Mouse (Mus musculus): ENCODE data around the gene Tlcd1. TPM values are rescaled to one million over a fixed set of nuclear protein-coding genes. Genes with fewer than 3 reads are reported as not detected.
"Not testable (repeated sequence)": the region's sequence is repeated elsewhere in the genome, so short reads cannot be mapped to it uniquely, and the experiment has no call there.

Tlcd1 gene
- polyA plus RNA-seq, 1 experiment from 2014 or later = 9.9 TPM

DNA sequence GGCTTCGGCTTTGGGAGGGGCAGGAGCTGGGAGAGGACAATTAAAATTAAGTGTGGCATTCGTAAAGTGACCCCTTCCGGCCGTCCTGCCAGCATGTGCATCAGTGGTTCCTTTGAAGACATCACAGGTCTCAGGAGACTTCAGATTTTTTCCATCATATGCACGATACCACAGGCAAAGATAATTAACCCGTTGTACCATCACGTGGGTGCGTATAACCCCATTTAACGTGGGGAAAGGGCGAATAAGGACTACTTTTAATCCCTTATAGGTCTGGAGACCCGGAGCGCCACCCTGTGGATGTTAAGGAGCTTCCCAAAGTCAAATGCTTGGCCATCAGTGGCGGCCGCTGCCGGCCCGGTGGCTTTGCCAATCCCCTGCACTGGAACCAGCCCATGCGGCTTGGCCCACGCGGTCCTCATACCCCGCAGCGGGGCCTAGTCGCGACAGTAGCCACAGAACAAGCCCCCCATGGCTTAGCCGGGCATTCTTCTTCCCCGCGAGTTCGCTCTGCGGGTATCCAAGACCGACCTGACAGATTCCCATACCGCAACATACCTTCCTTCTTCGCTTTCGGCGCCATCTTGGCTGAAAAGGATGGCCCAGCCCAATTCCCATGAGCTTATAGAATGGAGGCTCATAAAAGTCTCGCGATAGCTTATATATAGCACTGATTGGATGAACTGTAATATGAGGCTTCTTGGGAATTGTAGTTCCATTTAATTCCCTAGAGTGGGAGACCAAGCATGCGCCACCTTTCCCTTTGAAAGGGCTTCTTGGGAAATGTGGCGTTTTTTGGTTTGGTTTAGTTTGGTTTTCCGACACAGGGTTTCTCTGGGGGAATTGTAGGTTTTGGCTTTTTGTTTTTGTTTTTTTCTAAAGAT is 6.7 kb downstream of the Tlcd1 start, which contains the start of gene Rpl23a:
Gene Rpl23a (minus strand): TSS at position 624 of the 884 bp plus-strand sequence.
- ATAC-seq (replicated peaks; ENCODE audit: low FRiP score) (peak; percentile 91), DNase-seq (ENCODE audit: low spot score) (peak; percentile 88)
- under 1% methylated on average over 38 of the region's 38 CpGs for WGBS
- Histone ChIP-seq H3K36me3 (ENCODE audit: control insufficient read depth, insufficient read depth, low read length) (peaks cover 4% of the 10 kb centered on the region), H3K27ac (ENCODE audit: low read depth, low read length) (peak within 1 kb of the TSS; percentile 85), H3K4me3 (ENCODE audit: low read depth, low read length) (peak within 1 kb of the TSS; percentile 92), H3K9ac (ENCODE audit: low read length) (peak within 1 kb of the TSS; percentile 96), H3K27me3 (ENCODE audit: control insufficient read depth, insufficient read depth, low read length) (no peaks in the 10 kb centered on the region), H3K9me3 (ENCODE audit: control insufficient read depth, low read length) (no peaks in the 10 kb centered on the region), H3K4me1 (replicated peaks; ENCODE audit: control insufficient read depth, insufficient read depth, low read length) (peaks cover 21% of the 10 kb centered on the region), H3K4me2 (ENCODE audit: low read depth, low read length, severe bottlenecking) (peak within 1 kb of the TSS; percentile 70)

DNA sequence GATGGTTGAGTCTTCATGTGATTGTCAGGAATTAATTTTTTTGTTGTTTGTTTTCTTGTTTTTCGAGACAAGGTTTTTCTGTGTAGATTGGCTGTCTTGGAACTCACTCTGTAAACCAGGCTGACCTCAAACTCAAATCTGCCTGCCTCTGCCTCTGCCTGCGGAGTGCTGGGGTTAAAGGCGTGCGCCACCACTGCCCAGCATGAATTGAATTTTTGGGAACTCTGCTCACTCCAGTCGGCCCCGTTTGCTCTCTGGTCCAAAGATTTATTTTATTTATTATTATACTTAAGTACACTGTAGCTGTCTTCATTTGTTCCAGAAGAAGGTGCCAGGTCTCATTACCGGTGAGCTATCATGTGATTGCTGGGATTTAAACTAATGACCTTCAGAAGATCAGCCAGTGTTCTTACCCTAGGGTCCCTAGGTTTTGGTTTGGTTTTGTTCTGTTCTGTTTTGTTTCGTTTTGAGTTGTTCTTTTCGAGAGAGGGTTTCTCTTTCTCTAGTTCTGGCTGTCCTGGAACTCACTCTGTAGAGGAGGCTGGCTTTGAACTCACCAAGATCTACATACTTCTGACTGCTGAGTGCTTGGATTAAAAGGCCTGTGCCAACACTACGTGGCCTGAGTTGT is 7.5 kb downstream of the Tlcd1 start:
- Histone ChIP-seq H3K27ac (ENCODE audit: low read depth, low read length) (no peak overlapping the region), H3K4me1 (replicated peaks; ENCODE audit: control insufficient read depth, insufficient read depth, low read length) (peaks cover 18% of the 10 kb centered on the region)
- peak; percentile 15; the same call in 1 of the 2 replicates for ATAC-seq (replicated peaks; ENCODE audit: low FRiP score)

DNA sequence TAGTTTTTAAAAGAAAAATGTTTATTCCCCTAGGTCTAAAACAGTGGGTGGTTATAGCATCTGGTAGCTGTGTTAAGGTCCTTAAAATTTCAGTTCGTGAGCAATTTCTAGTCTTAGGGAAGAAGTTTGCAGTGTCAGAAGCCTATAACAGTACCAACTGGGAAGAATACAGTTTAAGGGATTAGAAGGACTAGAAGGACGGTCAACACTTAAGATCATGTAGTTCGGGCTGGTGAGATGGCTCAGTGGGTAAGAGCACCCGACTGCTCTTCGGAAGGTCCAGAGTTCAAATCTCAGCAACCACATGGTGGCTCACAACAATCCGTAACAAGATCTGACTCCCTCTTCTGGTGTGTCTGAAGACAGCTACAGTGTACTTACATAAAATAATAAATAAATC is 8.2 kb downstream of the Tlcd1 start:
- not testable (repeated sequence) for H3K27me3 ChIP-seq (ENCODE audit: control insufficient read depth, insufficient read depth, low read length); H3K36me3 ChIP-seq (ENCODE audit: control insufficient read depth, insufficient read depth, low read length); H3K9ac ChIP-seq (ENCODE audit: low read length); H3K27ac ChIP-seq (ENCODE audit: low read depth, low read length); H3K4me3 ChIP-seq (ENCODE audit: low read depth, low read length); H3K4me2 ChIP-seq (ENCODE audit: low read depth, low read length, severe bottlenecking); H3K9me3 ChIP-seq (ENCODE audit: control insufficient read depth, low read length); DNase-seq (ENCODE audit: low spot score); ATAC-seq (replicated peaks; ENCODE audit: low FRiP score)
- peaks cover 15% of the 10 kb centered on the region for H3K4me1 ChIP-seq (replicated peaks; ENCODE audit: control insufficient read depth, insufficient read depth, low read length)
- WGBS = 92% methylated on average over 6 of the region's 6 CpGs

More for the DNA sequence above, 7.5 kb downstream of the Tlcd1 start:
- Histone ChIP-seq H3K4me3 (ENCODE audit: low read depth, low read length) (peak overlapping the region; percentile 92; the same call in 1 of the 2 replicates), H3K36me3 (ENCODE audit: control insufficient read depth, insufficient read depth, low read length) (peaks cover 4% of the 10 kb centered on the region), H3K27me3 (ENCODE audit: control insufficient read depth, insufficient read depth, low read length) (no peaks in the 10 kb centered on the region), H3K9me3 (ENCODE audit: control insufficient read depth, low read length) (no peaks in the 10 kb centered on the region), H3K4me2 (ENCODE audit: low read depth, low read length, severe bottlenecking) (peak overlapping the region; percentile 39), H3K9ac (ENCODE audit: low read length) (peak overlapping the region; percentile 32; the same call in 1 of the 2 replicates)
- DNase-seq (ENCODE audit: low spot score) = no peak
- WGBS = 56% methylated on average over 10 of the region's 10 CpGs

DNA sequence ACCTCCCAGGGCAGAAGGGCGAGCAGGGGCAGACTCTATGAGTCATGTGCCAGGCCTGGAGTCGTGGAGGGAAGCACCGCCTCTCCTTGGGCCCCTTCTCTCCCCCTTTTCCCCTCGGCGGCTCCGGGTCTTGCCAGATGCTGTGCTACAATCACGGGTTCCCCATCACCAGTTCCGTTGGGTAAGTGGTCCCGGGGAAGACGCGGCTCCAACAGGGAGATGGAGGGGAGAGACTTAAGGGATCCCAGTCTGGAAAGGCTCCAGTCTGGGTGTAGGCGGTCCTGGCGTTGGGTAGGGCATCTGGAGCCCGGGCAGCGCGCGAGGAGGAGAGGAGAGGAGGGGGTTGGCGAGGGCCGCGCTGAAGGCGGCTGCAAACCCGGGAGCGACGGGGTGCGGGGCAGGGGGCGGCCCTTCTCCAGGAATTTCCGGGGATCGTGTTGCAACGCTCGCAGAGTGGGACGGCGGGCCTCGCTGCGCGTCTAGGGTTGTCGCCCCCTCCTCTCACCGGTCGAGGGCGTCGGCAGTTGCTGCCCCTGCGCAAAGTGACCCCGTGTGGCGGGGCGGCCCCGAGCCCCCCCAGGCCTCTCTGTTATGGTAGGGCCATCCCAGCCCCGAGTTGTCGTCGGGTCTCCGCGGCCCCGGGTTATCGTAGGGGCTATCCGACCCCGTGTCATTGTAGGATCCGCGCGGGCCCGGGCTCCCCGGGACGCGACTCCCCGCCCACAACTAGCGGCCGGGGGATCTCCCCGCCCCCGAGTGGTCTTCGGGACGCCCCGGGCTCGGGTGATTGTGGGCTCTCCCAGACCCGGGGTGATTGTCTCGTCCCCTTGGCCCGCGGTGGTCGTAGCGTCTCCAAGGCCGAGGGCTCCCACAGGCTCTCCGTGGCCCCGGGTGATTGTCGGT is 12.1 kb downstream of the Tlcd1 start, which contains the start of gene Rab34:
Gene Rab34 (plus strand): TSS at position 100 of the 903 bp plus-strand sequence.
- WGBS = under 1% methylated on average over 70 of the region's 80 CpGs
- Histone ChIP-seq H3K4me1 (replicated peaks; ENCODE audit: control insufficient read depth, insufficient read depth, low read length) (peaks cover 13% of the 10 kb centered on the region; the same call in 1 of the 2 replicates), H3K4me2 (ENCODE audit: low read depth, low read length, severe bottlenecking) (peak within 1 kb of the TSS; percentile 66), H3K9me3 (ENCODE audit: control insufficient read depth, low read length) (no peaks in the 10 kb centered on the region), H3K36me3 (ENCODE audit: control insufficient read depth, insufficient read depth, low read length) (peaks cover 5% of the 10 kb centered on the region), H3K9ac (ENCODE audit: low read length) (peak within 1 kb of the TSS; percentile 81), H3K27ac (ENCODE audit: low read depth, low read length) (peak within 1 kb of the TSS; percentile 96), H3K4me3 (ENCODE audit: low read depth, low read length) (peak within 1 kb of the TSS; percentile 70), H3K27me3 (ENCODE audit: control insufficient read depth, insufficient read depth, low read length) (no peaks in the 10 kb centered on the region)
- ATAC-seq (replicated peaks; ENCODE audit: low FRiP score) (peak; percentile 73), DNase-seq (ENCODE audit: low spot score) (peak; percentile 92)

DNA sequence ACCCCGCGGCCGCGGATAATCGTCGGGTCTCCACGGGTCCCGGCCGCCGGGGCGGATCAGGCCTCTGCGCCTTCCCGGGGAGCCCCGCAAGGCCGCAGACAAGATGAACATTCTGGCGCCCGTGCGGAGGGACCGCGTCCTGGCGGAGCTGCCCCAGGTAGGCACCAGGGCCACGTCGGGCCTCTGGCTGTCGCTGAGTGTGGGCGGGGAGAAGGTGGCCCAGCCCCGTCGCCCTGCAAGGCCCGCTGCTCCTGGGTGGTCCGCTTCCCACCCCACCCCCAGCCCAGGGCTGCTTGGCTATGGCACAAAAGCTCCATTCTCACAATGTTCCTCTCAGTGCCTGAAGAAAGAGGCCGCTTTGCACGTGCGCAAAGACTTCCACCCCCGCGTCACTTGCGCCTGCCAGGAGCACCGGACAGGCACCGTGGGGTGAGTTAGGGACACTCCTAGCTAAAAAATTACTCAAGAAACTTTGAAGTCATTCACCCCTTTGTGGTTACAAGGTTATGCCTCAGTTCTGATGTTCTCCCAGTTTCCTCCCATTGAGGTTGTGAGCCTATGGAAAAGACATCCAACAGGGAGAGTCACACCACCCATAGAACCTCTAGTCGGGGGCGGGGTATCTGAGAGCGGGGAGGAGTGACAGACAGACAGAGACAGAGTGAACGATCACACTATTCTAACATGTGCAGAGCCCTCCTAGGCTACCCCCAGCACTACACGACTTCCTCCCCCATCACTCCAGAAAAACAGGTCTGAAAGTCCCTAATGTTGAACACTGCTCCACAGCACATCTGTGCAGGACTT is 12.9 kb downstream of the Tlcd1 start:
- H3K4me2 ChIP-seq (ENCODE audit: low read depth, low read length, severe bottlenecking) = peak overlapping the region; percentile 66
- ATAC-seq (replicated peaks; ENCODE audit: low FRiP score) (peak; percentile 93), DNase-seq (ENCODE audit: low spot score) (peak; percentile 97)
- peak overlapping the region; percentile 96 for H3K27ac ChIP-seq (ENCODE audit: low read depth, low read length)
- H3K9ac ChIP-seq (ENCODE audit: low read length) = peak overlapping the region; percentile 81
- H3K4me1 ChIP-seq (replicated peaks; ENCODE audit: control insufficient read depth, insufficient read depth, low read length) = peaks cover 13% of the 10 kb centered on the region; the same call in 1 of the 2 replicates
- peaks cover 5% of the 10 kb centered on the region for H3K36me3 ChIP-seq (ENCODE audit: control insufficient read depth, insufficient read depth, low read length)
- no peaks in the 10 kb centered on the region for H3K9me3 ChIP-seq (ENCODE audit: control insufficient read depth, low read length)
- peak overlapping the region; percentile 70 for H3K4me3 ChIP-seq (ENCODE audit: low read depth, low read length)
- under 1% methylated on average over 37 of the region's 42 CpGs for WGBS
- H3K27me3 ChIP-seq (ENCODE audit: control insufficient read depth, insufficient read depth, low read length) = no peaks in the 10 kb centered on the region

DNA sequence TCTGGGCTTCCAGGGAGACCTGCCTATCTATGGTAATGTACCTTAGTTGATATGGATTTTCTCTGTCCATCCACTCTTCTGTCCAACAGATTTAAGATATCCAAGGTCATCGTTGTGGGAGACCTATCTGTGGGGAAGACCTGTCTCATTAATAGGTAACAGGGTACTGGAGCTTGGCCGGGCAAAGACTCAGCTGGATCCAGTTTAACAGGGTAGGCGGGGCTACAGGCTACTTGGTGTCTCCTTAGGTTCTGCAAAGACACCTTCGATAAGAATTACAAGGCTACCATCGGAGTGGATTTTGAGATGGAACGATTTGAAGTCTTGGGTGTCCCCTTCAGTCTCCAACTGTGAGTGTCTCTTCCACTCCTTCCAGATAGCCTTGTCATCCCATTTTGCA is 13.5 kb downstream of the Tlcd1 start:
- Histone ChIP-seq H3K27me3 (ENCODE audit: control insufficient read depth, insufficient read depth, low read length) (no peaks in the 10 kb centered on the region), H3K27ac (ENCODE audit: low read depth, low read length) (peak overlapping the region; percentile 96; the same call in 1 of the 2 replicates), H3K9me3 (ENCODE audit: control insufficient read depth, low read length) (no peaks in the 10 kb centered on the region), H3K4me2 (ENCODE audit: low read depth, low read length, severe bottlenecking) (peak overlapping the region; percentile 66), H3K9ac (ENCODE audit: low read length) (peak overlapping the region; percentile 81; the same call in 1 of the 2 replicates), H3K36me3 (ENCODE audit: control insufficient read depth, insufficient read depth, low read length) (peaks cover 5% of the 10 kb centered on the region), H3K4me1 (replicated peaks; ENCODE audit: control insufficient read depth, insufficient read depth, low read length) (peaks cover 13% of the 10 kb centered on the region; the same call in 1 of the 2 replicates), H3K4me3 (ENCODE audit: low read depth, low read length) (peak overlapping the region; percentile 70; the same call in 1 of the 2 replicates)
- DNase-seq (ENCODE audit: low spot score) = no peak
- WGBS = 76% methylated on average over 6 of the region's 6 CpGs
- ATAC-seq (replicated peaks; ENCODE audit: low FRiP score) = no peak

DNA sequence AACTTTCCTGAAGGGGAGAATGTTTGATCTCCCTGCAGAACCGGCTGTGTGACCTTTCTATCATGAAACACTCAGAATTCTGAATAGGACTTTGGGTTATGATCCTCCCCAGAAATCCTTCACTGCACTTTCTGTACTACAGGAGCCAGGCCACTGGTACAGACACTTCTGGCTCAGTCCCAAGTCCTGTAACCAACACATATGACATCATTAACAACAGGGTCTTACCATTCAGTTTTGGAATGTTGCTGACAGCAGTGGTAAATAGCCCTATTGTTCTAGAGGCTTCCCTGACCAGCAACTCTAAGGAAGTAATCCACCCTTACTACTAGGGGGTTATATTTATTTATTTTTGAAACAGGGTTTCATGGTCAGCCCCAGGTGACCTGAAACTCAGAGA is 16.6 kb downstream of the Tlcd1 start, which contains the start of gene Proca1:
Gene Proca1 (plus strand): TSS at position 280 of the 400 bp plus-strand sequence.
- Histone ChIP-seq H3K27ac (ENCODE audit: low read depth, low read length) (no peak within 1 kb of the TSS), H3K9ac (ENCODE audit: low read length) (no peak within 1 kb of the TSS), H3K9me3 (ENCODE audit: control insufficient read depth, low read length) (no peaks in the 10 kb centered on the region), H3K4me2 (ENCODE audit: low read depth, low read length, severe bottlenecking) (no peak within 1 kb of the TSS), H3K4me3 (ENCODE audit: low read depth, low read length) (peak within 1 kb of the TSS; percentile 35; the same call in 1 of the 2 replicates), H3K27me3 (ENCODE audit: control insufficient read depth, insufficient read depth, low read length) (no peaks in the 10 kb centered on the region), H3K4me1 (replicated peaks; ENCODE audit: control insufficient read depth, insufficient read depth, low read length) (peaks cover 14% of the 10 kb centered on the region; the same call in 1 of the 2 replicates), H3K36me3 (ENCODE audit: control insufficient read depth, insufficient read depth, low read length) (peaks cover 5% of the 10 kb centered on the region)
- DNase-seq (ENCODE audit: low spot score) = no peak
- 74% methylated on average over 1 of the region's 1 CpGs for WGBS
- no peak for ATAC-seq (replicated peaks; ENCODE audit: low FRiP score)
